Mouse (Mus musculus): ENCODE data around the gene Jarid2.

DNA sequence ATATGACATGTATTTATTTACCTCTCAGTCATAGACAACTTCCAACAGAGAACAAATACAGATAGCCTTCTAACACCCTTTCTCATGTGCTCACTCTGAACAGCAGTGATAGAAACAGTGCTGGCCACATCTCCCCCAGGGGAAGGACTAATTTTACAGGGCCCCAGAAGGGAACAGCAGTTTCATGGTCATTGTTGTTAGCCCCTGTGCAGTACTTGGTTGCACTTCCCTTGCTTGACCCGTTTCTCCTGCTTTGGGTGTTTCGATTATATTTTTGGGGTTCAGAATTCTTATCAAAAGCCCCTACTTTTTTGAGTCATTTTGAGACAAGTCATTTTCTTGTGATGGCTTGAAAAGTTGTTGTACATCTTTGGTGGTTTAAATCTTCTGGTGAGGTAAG lies 23.9 kb downstream of the Jarid2 start:
- TF ChIP-seq CTCF (IDR thresholded peaks at IDR 0.05; ENCODE audit: control insufficient read depth, insufficient read depth, insufficient replicate concordance, low read depth, low read length) (no peak), POLR2A (IDR thresholded peaks at IDR 0.05; ENCODE audit: control insufficient read depth, low read depth, low read length) (no peak)

Data from testis, adult 2 months (tissue).